Mouse (Mus musculus) bone marrow, adult 2 months (tissue): ENCODE data around the gene Snx14.

Source experiments
- CTCF ChIP-seq: fragments of 200-500 bp; IDR thresholded peaks from 2 replicates; pipeline ENCODE4 v1.5.1; 2011; ENCODE audit warnings: low read length, control low read depth; ENCODE audit not compliant: control insufficient read depth, insufficient read depth
- POLR2A ChIP-seq: fragments of 200-500 bp; IDR thresholded peaks from 2 replicates; pipeline ENCODE4 v1.6.1; 2011; ENCODE audit warnings: low read depth, mild to moderate bottlenecking, control low read depth, low read length, borderline replicate concordance; ENCODE audit not compliant: control insufficient read depth

GRCm38 (mm10) chr9:88351163-88351562 is 87.6 kb downstream of the Snx14 start:
- TF ChIP-seq CTCF (no peak), POLR2A (no peak)
